Mouse (Mus musculus) G1E (cell line): ENCODE measurements around the gene Tmub2. TPM values are rescaled to one million over a fixed set of nuclear protein-coding genes. Genes with fewer than 3 reads are reported as not detected.

Source experiments
- ATAC-seq: 2 replicates; pipeline ENCODE4 v1.8.0; 2016; ENCODE audit warnings: mild to moderate bottlenecking; ENCODE audit not compliant: insufficient number of reproducible peaks, poor library complexity, low FRiP score, severe bottlenecking; ENCODE audit errors: extremely low read depth
- DNase-seq: peaks from one replicate; pipeline ENCODE4 v3.0.0; 2012; ENCODE audit warnings: low spot score
- H3K27me3 ChIP-seq: 2 replicates; pipeline ENCODE4 v1.6.1; 2012; ENCODE audit warnings: mild to moderate bottlenecking, low read length, inconsistent platforms; ENCODE audit not compliant: insufficient read depth
- H3K36me3 ChIP-seq: replicated peaks from 2 replicates; pipeline ENCODE3; 2012; ENCODE audit warnings: mild to moderate bottlenecking, inconsistent platforms
- H3K4me1 ChIP-seq: 2 replicates; pipeline ENCODE4 v1.6.1; 2012; ENCODE audit warnings: low read depth, low read length, inconsistent platforms, mixed read lengths; ENCODE audit not compliant: insufficient read depth
- H3K4me3 ChIP-seq: 2 replicates; pipeline ENCODE4 v1.5.1; 2012; ENCODE audit warnings: low read depth, mild to moderate bottlenecking, inconsistent platforms, low read length, moderate library complexity, mixed read lengths
- H3K9me3 ChIP-seq: replicated peaks from 2 replicates; pipeline ENCODE4 v1.6.1; 2012; ENCODE audit warnings: inconsistent platforms
- CTCF ChIP-seq: IDR thresholded peaks from 2 replicates; pipeline ENCODE4 v1.5.1; 2012; ENCODE audit warnings: low read depth, low read length, inconsistent platforms, mixed read lengths
- GATA1 ChIP-seq: IDR thresholded peaks from 2 replicates; pipeline ENCODE4 v1.6.1; 2012; ENCODE audit warnings: borderline replicate concordance, low read length, inconsistent platforms, mixed read lengths
- GATA2 ChIP-seq: IDR thresholded peaks from 2 replicates; pipeline ENCODE4 v1.6.1; 2012; ENCODE audit warnings: low read depth, low read length, inconsistent platforms, borderline replicate concordance
- POLR2AphosphoS5 ChIP-seq: IDR thresholded peaks from 2 replicates; pipeline ENCODE4 v1.6.1; 2012; ENCODE audit warnings: low read depth, low read length, inconsistent platforms; ENCODE audit not compliant: insufficient replicate concordance
- TAL1 ChIP-seq: conservative IDR thresholded peaks from 2 replicates; pipeline ENCODE4 v1.6.1; 2012; ENCODE audit warnings: low read depth, low read length, inconsistent platforms, mixed read lengths
- polyA plus RNA-seq: library from polyadenylated mRNA; stranded (reverse); fragments of >175 nt; gene quantifications from 2 replicates; pipeline ENCODE4 v1.2.3, GENCODE M21; 2012
- total RNA-seq, 2 experiments: library from RNA; stranded (forward) in 1 of 2; stranded (reverse) in 1 of 2; fragments of 200-1000 nt in 1 of 2; fragments of >200 nt in 1 of 2; fragmentation: Nextera tagmentation in 1 of 2; gene quantifications; 2 replicates each; pipeline ENCODE4 v1.2.3; 2014 to 2017

Gene Tmub2
- total and polyA plus RNA-seq, 3 experiments = 17.9 to 30.3 (median 27.2) TPM

DNA sequence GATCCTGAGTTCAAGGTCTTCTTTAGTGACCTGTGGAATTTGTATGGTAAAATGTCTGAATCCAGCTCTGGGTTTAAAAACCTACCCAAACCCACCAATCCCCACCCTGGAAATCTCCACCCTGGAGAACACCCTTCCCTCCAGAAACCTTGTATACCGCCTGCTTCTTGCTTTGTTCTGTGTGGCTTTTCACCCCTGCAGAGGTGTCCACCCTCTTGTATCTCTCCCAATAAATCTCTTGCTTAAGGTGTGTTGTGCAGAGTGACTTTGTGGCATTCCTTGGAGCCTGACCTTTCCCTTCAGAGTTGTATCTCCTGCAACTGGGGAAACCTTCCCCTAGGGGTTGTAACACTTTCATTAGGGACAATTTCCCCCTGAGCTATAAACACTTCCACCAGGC lies 53.2 kb downstream of the Tmub2 start:
- ATAC-seq = no peak
- Histone ChIP-seq H3K9me3 (peaks cover 3% of the 10 kb centered on the region), H3K4me1 (0 out of 2 replicates have a peak, but pooled peaks cover under 1% of the 10 kb centered on the region), H3K36me3 (no peaks in the 10 kb centered on the region), H3K4me3 (no peak overlapping the region), H3K27me3 (peaks cover 61% of the 10 kb centered on the region)
- no peak for DNase-seq
- TF ChIP-seq GATA2 = no peak
- TF ChIP-seq GATA1 = no peak
- no peak for TF ChIP-seq TAL1
- TF ChIP-seq POLR2AphosphoS5 = no peak
- no peak for TF ChIP-seq CTCF

DNA sequence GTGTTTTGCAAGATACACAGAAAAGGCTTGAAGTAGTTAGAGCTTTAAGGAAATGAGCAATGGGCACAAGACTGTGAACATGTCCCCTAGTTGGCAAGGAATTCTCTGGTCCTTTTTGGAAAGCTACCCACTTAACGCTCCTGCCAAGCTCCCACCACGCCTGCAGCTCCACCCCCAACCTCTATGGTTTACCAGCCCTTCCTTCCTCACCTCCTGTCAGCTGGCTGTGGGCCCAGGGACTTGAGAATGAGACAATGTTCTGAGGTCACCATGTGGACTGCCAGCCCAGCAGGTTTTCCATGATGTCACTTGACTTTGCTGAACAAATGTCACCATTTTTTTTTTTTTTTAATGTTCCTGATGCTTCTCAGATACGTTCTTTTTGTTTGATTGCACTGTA lies 53.8 kb downstream of the Tmub2 start:
- Histone ChIP-seq H3K36me3 (no peaks in the 10 kb centered on the region), H3K9me3 (peaks cover 3% of the 10 kb centered on the region), H3K4me3 (no peak overlapping the region), H3K27me3 (peaks cover 60% of the 10 kb centered on the region), H3K4me1 (0 out of 2 replicates have a peak, but pooled peaks cover 2% of the 10 kb centered on the region)
- DNase-seq = no peak
- TF ChIP-seq CTCF (no peak), TAL1 (no peak), GATA1 (no peak), POLR2AphosphoS5 (no peak), GATA2 (no peak)
- ATAC-seq = no peak

Other genes with a start within 250 kb of the Tmub2 start
- not detected in 2 replicates for gene Cd300lg, start 243.4 kb upstream of the Tmub2 start, total RNA-seq (2014; fragmentation: Nextera tagmentation)
- 0.06 TPM in 1 of 2 replicates, not detected in the other for gene Cd300lg, start 243.4 kb upstream of the Tmub2 start, total RNA-seq (2017)
- not detected in 2 replicates for gene Cd300lg, start 243.4 kb upstream of the Tmub2 start, polyA plus RNA-seq
- 16.1 and 17.2 TPM in 2 replicates for gene Mpp2, start 196.4 kb upstream of the Tmub2 start, total RNA-seq (2014; fragmentation: Nextera tagmentation)
- gene Mpp2, start 196.4 kb upstream of the Tmub2 start, total RNA-seq (2017) = 3.1 and 3.4 TPM in 2 replicates
- gene Mpp2, start 196.4 kb upstream of the Tmub2 start, polyA plus RNA-seq = 11.9 and 13.9 TPM in 2 replicates
- not detected in 2 replicates for gene Ppy, start 183.6 kb upstream of the Tmub2 start, total RNA-seq (2014; fragmentation: Nextera tagmentation)
- gene Ppy, start 183.6 kb upstream of the Tmub2 start, total RNA-seq (2017) = not detected in 2 replicates
- gene Ppy, start 183.6 kb upstream of the Tmub2 start, polyA plus RNA-seq = 0.16 TPM in 1 of 2 replicates, not detected in the other
- gene Pyy, start 177.1 kb upstream of the Tmub2 start, total RNA-seq (2014; fragmentation: Nextera tagmentation) = not detected in 2 replicates
- not detected in 2 replicates for gene Pyy, start 177.1 kb upstream of the Tmub2 start, total RNA-seq (2017)
- not detected in 2 replicates for gene Pyy, start 177.1 kb upstream of the Tmub2 start, polyA plus RNA-seq
- not detected in 2 replicates for gene Nags, start 139.4 kb upstream of the Tmub2 start, total RNA-seq (2014; fragmentation: Nextera tagmentation)
- 0.06 TPM in 1 of 2 replicates, not detected in the other for gene Nags, start 139.4 kb upstream of the Tmub2 start, total RNA-seq (2017)
- not detected in 2 replicates for gene Nags, start 139.4 kb upstream of the Tmub2 start, polyA plus RNA-seq
- gene Tmem101, start 128.5 kb upstream of the Tmub2 start, total RNA-seq (2014; fragmentation: Nextera tagmentation) = 8.3 and 10.2 TPM in 2 replicates
- 12.9 and 16.7 TPM in 2 replicates for gene Tmem101, start 128.5 kb upstream of the Tmub2 start, total RNA-seq (2017)
- gene Tmem101, start 128.5 kb upstream of the Tmub2 start, polyA plus RNA-seq = 8.1 and 14.3 TPM in 2 replicates
- gene Lsm12, start 99.6 kb upstream of the Tmub2 start, total RNA-seq (2014; fragmentation: Nextera tagmentation) = 160 and 182 TPM in 2 replicates
- 44.1 and 51.8 TPM in 2 replicates for gene Lsm12, start 99.6 kb upstream of the Tmub2 start, total RNA-seq (2017)
- gene Lsm12, start 99.6 kb upstream of the Tmub2 start, polyA plus RNA-seq = 114 and 136 TPM in 2 replicates
- 37.8 and 45.9 TPM in 2 replicates for gene G6pc3, start 95.3 kb upstream of the Tmub2 start, total RNA-seq (2014; fragmentation: Nextera tagmentation)
- gene G6pc3, start 95.3 kb upstream of the Tmub2 start, total RNA-seq (2017) = 12.4 and 13.1 TPM in 2 replicates
- gene G6pc3, start 95.3 kb upstream of the Tmub2 start, polyA plus RNA-seq = 14.6 and 14.8 TPM in 2 replicates
- gene Hdac5, start 54.8 kb upstream of the Tmub2 start, total RNA-seq (2014; fragmentation: Nextera tagmentation) = 20.5 and 30.7 TPM in 2 replicates
- 24.0 and 24.4 TPM in 2 replicates for gene Hdac5, start 54.8 kb upstream of the Tmub2 start, total RNA-seq (2017)
- gene Hdac5, start 54.8 kb upstream of the Tmub2 start, polyA plus RNA-seq = 42.8 and 48.2 TPM in 2 replicates
- gene BC030867, start 36.0 kb upstream of the Tmub2 start, total RNA-seq (2014; fragmentation: Nextera tagmentation) = 42.5 and 45.0 TPM in 2 replicates
- gene BC030867, start 36.0 kb upstream of the Tmub2 start, total RNA-seq (2017) = 4.9 and 5.7 TPM in 2 replicates
- gene BC030867, start 36.0 kb upstream of the Tmub2 start, polyA plus RNA-seq = 5.4 and 10.1 TPM in 2 replicates
- not detected in 2 replicates for gene Asb16, start 16.2 kb upstream of the Tmub2 start, total RNA-seq (2014; fragmentation: Nextera tagmentation)
- gene Asb16, start 16.2 kb upstream of the Tmub2 start, total RNA-seq (2017) = 0.05 TPM in 1 of 2 replicates, not detected in the other
- gene Asb16, start 16.2 kb upstream of the Tmub2 start, polyA plus RNA-seq = not detected in 2 replicates
- gene Atxn7l3, start 11.7 kb downstream of the Tmub2 start, total RNA-seq (2014; fragmentation: Nextera tagmentation) = 24.4 and 29.9 TPM in 2 replicates
- gene Atxn7l3, start 11.7 kb downstream of the Tmub2 start, total RNA-seq (2017) = 24.0 and 24.7 TPM in 2 replicates
- gene Atxn7l3, start 11.7 kb downstream of the Tmub2 start, polyA plus RNA-seq = 60.0 and 65.2 TPM in 2 replicates
- gene Ubtf, start 34.8 kb downstream of the Tmub2 start, total RNA-seq (2014; fragmentation: Nextera tagmentation) = 69.7 and 74.7 TPM in 2 replicates
- 133 and 151 TPM in 2 replicates for gene Ubtf, start 34.8 kb downstream of the Tmub2 start, total RNA-seq (2017)
- gene Ubtf, start 34.8 kb downstream of the Tmub2 start, polyA plus RNA-seq = 179 and 180 TPM in 2 replicates
- gene Slc4a1, start 81.3 kb downstream of the Tmub2 start, total RNA-seq (2014; fragmentation: Nextera tagmentation) = 5.9 and 596 TPM in 2 replicates
- 1.1 and 1.5 TPM in 2 replicates for gene Slc4a1, start 81.3 kb downstream of the Tmub2 start, total RNA-seq (2017)
- gene Slc4a1, start 81.3 kb downstream of the Tmub2 start, polyA plus RNA-seq = 2.3 and 2.9 TPM in 2 replicates
- gene Rundc3a, start 108.5 kb downstream of the Tmub2 start, total RNA-seq (2014; fragmentation: Nextera tagmentation) = not detected in 2 replicates
- 0.16 TPM in 1 of 2 replicates, not detected in the other for gene Rundc3a, start 108.5 kb downstream of the Tmub2 start, total RNA-seq (2017)
- not detected in 2 replicates for gene Rundc3a, start 108.5 kb downstream of the Tmub2 start, polyA plus RNA-seq
- 205 TPM in 2 replicates for gene Slc25a39, start 123.0 kb downstream of the Tmub2 start, total RNA-seq (2014; fragmentation: Nextera tagmentation)
- 55.3 and 55.9 TPM in 2 replicates for gene Slc25a39, start 123.0 kb downstream of the Tmub2 start, total RNA-seq (2017)
- 230 and 231 TPM in 2 replicates for gene Slc25a39, start 123.0 kb downstream of the Tmub2 start, polyA plus RNA-seq
- 45.8 and 46.0 TPM in 2 replicates for gene Grn, start 145.4 kb downstream of the Tmub2 start, total RNA-seq (2014; fragmentation: Nextera tagmentation)
- 52.4 and 65.8 TPM in 2 replicates for gene Grn, start 145.4 kb downstream of the Tmub2 start, total RNA-seq (2017)
- gene Grn, start 145.4 kb downstream of the Tmub2 start, polyA plus RNA-seq = 13.2 and 21.1 TPM in 2 replicates
- not detected in 2 replicates for gene Fam171a2, start 162.8 kb downstream of the Tmub2 start, total RNA-seq (2014; fragmentation: Nextera tagmentation)
- 0.05 TPM in 1 of 2 replicates, not detected in the other for gene Fam171a2, start 162.8 kb downstream of the Tmub2 start, total RNA-seq (2017)
- gene Fam171a2, start 162.8 kb downstream of the Tmub2 start, polyA plus RNA-seq = 0.08 and 0.16 TPM in 2 replicates
- gene Itga2b, start 185.2 kb downstream of the Tmub2 start, total RNA-seq (2014; fragmentation: Nextera tagmentation) = 27.3 and 37.6 TPM in 2 replicates
- 72.3 and 76.1 TPM in 2 replicates for gene Itga2b, start 185.2 kb downstream of the Tmub2 start, total RNA-seq (2017)
- 23.5 and 27.8 TPM in 2 replicates for gene Itga2b, start 185.2 kb downstream of the Tmub2 start, polyA plus RNA-seq